Mouse (Mus musculus) intestine, postnatal 0 days (tissue): Measurements from ENCODE around the gene Slc9a9. TPM values are rescaled to one million over a fixed set of nuclear protein-coding genes. Genes with fewer than 3 reads are reported as not detected.

Experiments used
- ATAC-seq: fragments of 200-750 bp; cut with Nextera tagmentation; 2 replicates; pipeline ENCODE4 v1.8.0; 2017; ENCODE audit warnings: mild to moderate bottlenecking, moderate TSS enrichment, moderate library complexity
- H3K27ac ChIP-seq: fragments of 300-500 bp; sonication (generic); 2 replicates; pipeline ENCODE4 v1.5.1; 2014; ENCODE audit warnings: mild to moderate bottlenecking, low read depth, low read length, moderate library complexity
- H3K27me3 ChIP-seq: fragments of 300-500 bp; sonication (generic); replicated peaks from 2 replicates; pipeline ENCODE4 v1.6.1; 2014; ENCODE audit warnings: low read length, mixed read lengths; ENCODE audit not compliant: control insufficient read depth, insufficient read depth
- H3K36me3 ChIP-seq: fragments of 300-500 bp; sonication (generic); 2 replicates; pipeline ENCODE4 v1.6.1; 2014; ENCODE audit warnings: mild to moderate bottlenecking, moderate library complexity; ENCODE audit not compliant: control insufficient read depth, insufficient read depth
- H3K4me1 ChIP-seq: fragments of 300-500 bp; sonication (generic); replicated peaks from 2 replicates; pipeline ENCODE4 v1.6.1; 2014; ENCODE audit warnings: antibody characterized with exemption, low read length, mixed read lengths; ENCODE audit not compliant: control insufficient read depth, insufficient read depth
- H3K4me2 ChIP-seq: fragments of 300-500 bp; sonication (generic); replicated peaks from 2 replicates; pipeline ENCODE4 v1.6.1; 2014; ENCODE audit warnings: low read depth, mild to moderate bottlenecking, moderate library complexity
- H3K4me3 ChIP-seq: fragments of 300-500 bp; sonication (generic); 2 replicates; pipeline ENCODE4 v1.5.1; 2014; ENCODE audit warnings: low read depth, low read length
- H3K9ac ChIP-seq: fragments of 300-500 bp; sonication (generic); 2 replicates; pipeline ENCODE4 v1.6.1; 2014; ENCODE audit warnings: mild to moderate bottlenecking, low read depth, low read length
- H3K9me3 ChIP-seq: fragments of 300-500 bp; sonication (generic); 2 replicates; pipeline ENCODE4 v1.6.1; 2016; ENCODE audit warnings: mixed run types; ENCODE audit not compliant: control insufficient read depth
- CTCF ChIP-seq: sonication (generic); IDR thresholded peaks from 2 replicates; pipeline ENCODE4 v1.5.1; 2016; ENCODE audit warnings: low read depth, mild to moderate bottlenecking, control low read depth, antibody characterized with exemption, moderate library complexity
- WGBS: fragments of 180-500 bp; shearing (Covaris S2); extraction: QIAGEN DNeasy Blood & Tissue Kit; methylation state at CpG from one replicate; pipeline ENCODE4 v1.1.7; 2014; 5-methylcytosine and 5-hydroxymethylcytosine counted together
- polyA plus RNA-seq: library from polyadenylated mRNA; unstranded; fragments of >200 nt; fragmentation: Nextera tagmentation; extraction: Ambion mirVana; gene quantifications from 2 replicates; pipeline ENCODE4 v1.2.1, GENCODE M21; 2015

Slc9a9 gene
- polyA plus RNA-seq, 1 experiment from 2014 or later: 1.0 TPM

DNA sequence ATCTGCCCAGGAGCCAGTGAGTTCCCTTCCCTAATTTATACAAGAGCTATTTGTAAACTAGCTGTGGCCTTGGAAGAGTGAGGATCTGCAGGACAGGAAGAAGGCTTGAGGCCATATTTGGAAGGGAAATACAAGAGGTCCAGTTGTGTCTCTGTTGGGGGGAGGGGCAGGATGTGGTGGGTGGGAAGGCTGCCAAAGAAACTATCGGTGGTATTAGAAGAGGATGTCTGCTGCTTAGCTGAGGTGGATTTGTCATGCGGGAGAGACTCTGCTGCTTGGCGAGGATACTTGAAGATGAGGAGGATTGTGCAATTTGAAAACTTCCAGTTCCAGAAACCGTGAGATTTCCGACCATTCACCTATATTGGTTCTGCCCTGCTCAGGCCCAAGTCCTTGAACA is 524.4 kb downstream of the Slc9a9 start:
- H3K9ac ChIP-seq: no peak overlapping the region
- H3K27ac ChIP-seq: no peak overlapping the region
- WGBS: 44% methylated on average over 5 of the region's 5 CpGs
- ATAC-seq: no peak
- H3K4me1 ChIP-seq: 0 out of 2 replicates have a peak, but pooled peaks cover 11% of the 10 kb centered on the region
- no peaks in the 10 kb centered on the region for H3K36me3 ChIP-seq
- no peak overlapping the region for H3K4me2 ChIP-seq
- H3K9me3 ChIP-seq: no peaks in the 10 kb centered on the region
- no peak overlapping the region for H3K4me3 ChIP-seq
- TF ChIP-seq CTCF: no peak
- H3K27me3 ChIP-seq: no peaks in the 10 kb centered on the region

DNA sequence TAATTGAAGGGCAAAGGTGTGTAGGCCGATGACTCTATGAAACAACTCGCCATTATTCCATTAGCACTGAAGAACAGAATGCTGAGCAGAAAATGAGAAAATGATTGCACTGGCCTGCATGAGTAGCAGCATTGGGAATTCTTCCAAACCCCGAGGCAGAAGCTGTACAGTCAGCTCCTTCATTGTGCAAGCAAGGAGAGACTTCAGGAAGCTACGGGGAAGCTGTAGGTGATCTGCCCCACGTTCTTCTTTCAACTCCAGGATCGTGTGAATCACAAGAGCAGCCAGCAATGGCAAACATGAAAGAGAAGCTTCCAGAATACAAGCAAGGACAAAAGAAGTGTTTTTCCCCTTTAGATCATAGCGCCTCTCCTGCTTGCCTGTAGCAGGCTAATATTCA is 538.0 kb downstream of the Slc9a9 start:
- H3K36me3 ChIP-seq: no peaks in the 10 kb centered on the region
- no peak overlapping the region for H3K9ac ChIP-seq
- no peaks in the 10 kb centered on the region for H3K4me1 ChIP-seq
- TF ChIP-seq CTCF: no peak
- H3K9me3 ChIP-seq: no peaks in the 10 kb centered on the region
- no peak overlapping the region for H3K4me3 ChIP-seq
- no peak for ATAC-seq
- no peak overlapping the region for H3K27ac ChIP-seq
- H3K27me3 ChIP-seq: no peaks in the 10 kb centered on the region
- no peak overlapping the region for H3K4me2 ChIP-seq
- 76% methylated on average over 7 of the region's 7 CpGs for WGBS

DNA sequence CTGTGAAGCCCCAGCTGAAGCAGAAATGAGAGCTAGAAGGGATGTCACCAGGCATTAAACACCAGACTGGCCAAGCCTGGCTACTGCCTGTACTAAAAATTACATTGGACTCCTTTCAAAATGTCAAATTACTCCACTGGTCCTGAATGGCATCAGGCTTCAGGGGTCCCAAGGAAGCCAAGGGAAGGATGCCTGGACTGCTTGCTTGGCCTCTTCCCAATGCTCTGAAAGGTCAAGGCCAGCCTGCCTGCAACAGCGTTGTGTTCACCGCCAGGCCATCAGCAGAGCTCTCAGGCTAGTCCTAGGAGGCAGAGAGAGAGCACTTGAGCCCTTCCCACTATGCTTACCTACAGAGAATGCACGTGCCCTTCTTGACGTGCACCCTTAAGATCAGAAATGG is 539.0 kb downstream of the Slc9a9 start:
- H3K4me3 ChIP-seq: no peak overlapping the region
- no peak overlapping the region for H3K27ac ChIP-seq
- H3K27me3 ChIP-seq: no peaks in the 10 kb centered on the region
- ATAC-seq: no peak
- H3K9me3 ChIP-seq: no peaks in the 10 kb centered on the region
- H3K4me2 ChIP-seq: no peak overlapping the region
- 89% methylated on average over 4 of the region's 4 CpGs for WGBS
- no peak overlapping the region for H3K9ac ChIP-seq
- H3K36me3 ChIP-seq: no peaks in the 10 kb centered on the region
- H3K4me1 ChIP-seq: no peaks in the 10 kb centered on the region
- no peak for TF ChIP-seq CTCF

DNA sequence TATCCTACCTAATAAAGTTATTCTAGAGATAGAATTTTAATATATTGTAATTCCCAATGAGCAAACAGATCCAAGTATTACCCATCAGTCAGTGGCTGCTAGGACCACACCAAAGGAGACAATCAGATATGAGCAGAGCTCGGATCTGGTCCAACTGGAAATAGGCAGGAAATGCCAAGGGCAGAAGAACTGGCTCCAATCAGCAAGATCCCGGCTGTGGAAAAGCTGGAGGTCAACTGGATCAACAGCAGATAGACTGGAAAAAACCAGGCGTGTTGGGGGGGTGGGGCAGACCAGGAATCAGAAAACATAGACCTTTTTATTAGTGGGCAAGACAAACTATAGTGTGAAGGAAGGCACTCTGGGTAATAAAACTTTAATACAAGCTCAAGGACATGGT is 550.3 kb downstream of the Slc9a9 start:
- WGBS: 45% methylated on average over 3 of the region's 3 CpGs
- no peaks in the 10 kb centered on the region for H3K27me3 ChIP-seq
- TF ChIP-seq CTCF: no peak
- H3K4me2 ChIP-seq: no peak overlapping the region
- no peak for ATAC-seq
- no peaks in the 10 kb centered on the region for H3K36me3 ChIP-seq
- H3K4me3 ChIP-seq: no peak overlapping the region
- no peak overlapping the region for H3K9ac ChIP-seq
- no peaks in the 10 kb centered on the region for H3K4me1 ChIP-seq
- no peak overlapping the region for H3K27ac ChIP-seq
- H3K9me3 ChIP-seq: no peaks in the 10 kb centered on the region

DNA sequence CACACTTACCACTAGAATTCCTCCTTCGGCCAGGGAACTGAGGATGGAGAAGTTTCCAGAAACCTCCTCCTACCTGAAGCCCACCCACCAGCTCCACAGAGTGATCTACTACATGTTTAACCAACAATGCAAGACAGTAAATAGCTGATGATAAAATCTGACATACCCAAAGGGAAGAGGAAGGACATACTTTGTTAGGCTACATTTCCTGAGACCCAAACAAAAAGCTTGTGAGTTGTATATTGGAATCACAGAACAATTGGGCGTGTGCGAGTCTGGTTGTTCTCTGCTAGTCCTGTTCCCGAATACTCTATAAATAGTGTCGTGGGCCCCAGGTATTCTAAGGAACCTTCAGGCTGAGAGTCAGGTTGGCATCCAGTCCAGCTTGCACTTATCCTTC is 551.6 kb downstream of the Slc9a9 start:
- no peaks in the 10 kb centered on the region for H3K9me3 ChIP-seq
- 73% methylated on average over 5 of the region's 5 CpGs for WGBS
- no peak overlapping the region for H3K9ac ChIP-seq
- H3K4me1 ChIP-seq: no peaks in the 10 kb centered on the region
- no peak overlapping the region for H3K27ac ChIP-seq
- H3K27me3 ChIP-seq: no peaks in the 10 kb centered on the region
- no peak overlapping the region for H3K4me2 ChIP-seq
- ATAC-seq: no peak
- no peaks in the 10 kb centered on the region for H3K36me3 ChIP-seq
- no peak overlapping the region for H3K4me3 ChIP-seq
- TF ChIP-seq CTCF: no peak

DNA sequence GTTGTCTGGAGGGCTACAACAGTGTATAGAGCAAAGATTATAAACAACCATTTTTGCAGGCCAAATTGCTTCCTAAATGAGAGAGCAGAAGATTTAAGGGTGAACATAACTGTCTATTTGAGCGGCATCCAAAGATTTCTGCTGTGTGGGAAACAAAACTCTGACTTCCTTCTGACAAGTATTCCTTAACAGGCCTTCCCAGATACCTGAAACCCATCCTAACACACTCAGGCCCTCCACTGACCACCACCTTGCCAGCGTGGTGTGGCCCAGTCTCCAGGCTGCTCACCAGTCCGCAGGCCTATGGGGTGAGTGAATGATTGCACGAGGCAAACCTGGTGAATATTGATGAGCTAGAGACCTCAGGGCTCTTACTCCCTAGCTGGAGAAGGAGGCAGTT is 557.3 kb downstream of the Slc9a9 start:
- Histone ChIP-seq H3K36me3 (no peaks in the 10 kb centered on the region), H3K27ac (no peak overlapping the region), H3K4me3 (no peak overlapping the region), H3K4me1 (no peaks in the 10 kb centered on the region), H3K27me3 (no peaks in the 10 kb centered on the region), H3K4me2 (no peak overlapping the region), H3K9ac (no peak overlapping the region), H3K9me3 (no peaks in the 10 kb centered on the region)
- no peak for TF ChIP-seq CTCF
- ATAC-seq: no peak
- 76% methylated on average over 4 of the region's 4 CpGs for WGBS

DNA sequence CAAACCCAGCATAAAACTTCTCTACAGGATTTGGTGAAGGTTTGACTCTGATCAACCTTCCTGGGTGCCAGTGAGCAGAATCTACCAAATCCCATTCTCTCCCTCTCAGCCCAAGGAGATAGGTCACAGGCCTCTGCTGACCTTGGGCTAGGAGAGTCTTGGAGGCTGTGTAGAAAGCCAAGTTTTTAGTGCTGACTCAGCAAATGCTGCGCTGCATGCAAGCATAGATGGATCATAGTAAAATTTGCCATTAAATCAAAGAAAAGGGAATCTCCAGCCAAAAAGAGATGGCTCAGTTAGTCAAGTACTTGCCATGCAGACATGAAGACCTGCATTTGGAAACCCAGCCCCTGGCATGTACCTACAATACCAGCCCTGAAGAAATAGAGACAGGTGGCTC is 558.4 kb downstream of the Slc9a9 start:
- H3K36me3 ChIP-seq: no peaks in the 10 kb centered on the region
- TF ChIP-seq CTCF: no peak
- H3K4me3 ChIP-seq: no peak overlapping the region
- WGBS: 87% methylated on average over 1 of the region's 1 CpGs
- no peak overlapping the region for H3K27ac ChIP-seq
- H3K4me2 ChIP-seq: no peak overlapping the region
- H3K4me1 ChIP-seq: no peaks in the 10 kb centered on the region
- no peaks in the 10 kb centered on the region for H3K9me3 ChIP-seq
- no peak overlapping the region for H3K9ac ChIP-seq
- H3K27me3 ChIP-seq: no peaks in the 10 kb centered on the region
- ATAC-seq: no peak
